Mouse (Mus musculus) layer of hippocampus, adult 18-20 months (tissue): Measurements from ENCODE around the gene Haspin. TPM values are rescaled to one million over a fixed set of nuclear protein-coding genes. Genes with fewer than 3 reads are reported as not detected.
A peak's percentile ranks its signal among the peaks of the same experiment; 100 is the strongest.

Source experiments
- DNase-seq, 2 experiments: peaks; one replicate each; pipeline ENCODE4 v3.0.0; 2022; ENCODE audit warnings: low spot score in 2 of 2
- long read RNA-seq: library from polyadenylated mRNA; stranded (forward); transcript quantifications from one replicate; pipeline ENCODE4 v2.0.0, GENCODE M21; 2021
- total RNA-seq, 2 experiments: library from RNA; stranded (reverse); gene quantifications; 2 replicates each; pipeline ENCODE4 v1.2.3; 2021

Haspin gene
- under 1 TPM; 0.10 to 0.15 TPM for total RNA-seq
- long read RNA-seq, result 0 reads

GRCm38 (mm10) chr11:73137591-73138501 lies at the start of gene Haspin:
Gene Haspin (minus strand): TSS chr11:73138294.
- DNase-seq, result peak; percentile 86 to 90

- DNase-seq, result no peak
Measured at GRCm38 (mm10) chr11:73187231-73187630, 49.1 kb upstream of the Haspin start.

GRCm38 (mm10) chr11:73185872-73186615 lies 48.0 kb upstream of the Haspin start:
- no peak for DNase-seq

- no peak for DNase-seq
Measured at GRCm38 (mm10) chr11:73177895-73178294, 39.8 kb upstream of the Haspin start.

- no peak for DNase-seq
Measured at GRCm38 (mm10) chr11:73177509-73177875, 39.4 kb upstream of the Haspin start.

GRCm38 (mm10) chr11:73176608-73177508 lies 38.8 kb upstream of the Haspin start, which contains the start of the genes Emc6 and Tax1bp3:
Gene Emc6 (minus strand): TSS chr11:73177037.
Gene Tax1bp3 (plus strand): TSS chr11:73177083.
- DNase-seq, result peak; percentile 93 to 97

- DNase-seq, result peak in 1 of 2 experiments; percentile 25
Measured at GRCm38 (mm10) chr11:73176186-73176585, 38.1 kb upstream of the Haspin start.

- no peak for DNase-seq
Measured at GRCm38 (mm10) chr11:73175612-73176011, 37.5 kb upstream of the Haspin start.

- no peak for DNase-seq
Measured at GRCm38 (mm10) chr11:73172186-73172585, 34.1 kb upstream of the Haspin start.

- DNase-seq, result peak; percentile 45 to 82
Measured at GRCm38 (mm10) chr11:73169231-73169630, 31.1 kb upstream of the Haspin start.

GRCm38 (mm10) chr11:73168576-73168975 lies 30.5 kb upstream of the Haspin start:
- DNase-seq, result no peak

GRCm38 (mm10) chr11:73168071-73168470 lies 30.0 kb upstream of the Haspin start:
- DNase-seq, result no peak

- no peak for DNase-seq
Measured at GRCm38 (mm10) chr11:73162284-73162683, 24.2 kb upstream of the Haspin start.

GRCm38 (mm10) chr11:73161616-73162015 lies 23.5 kb upstream of the Haspin start:
- DNase-seq, result no peak

GRCm38 (mm10) chr11:73160811-73161200 lies 22.7 kb upstream of the Haspin start:
- DNase-seq, result no peak

GRCm38 (mm10) chr11:73159957-73160810 lies 22.1 kb upstream of the Haspin start, which contains the start of gene P2rx5:
Gene P2rx5 (plus strand): TSS chr11:73160421.
- DNase-seq, result no peak

- peak; percentile 33 to 61 for DNase-seq
Measured at GRCm38 (mm10) chr11:73155071-73155470, 17.0 kb upstream of the Haspin start.

- no peak for DNase-seq
Measured at GRCm38 (mm10) chr11:73148209-73148608, 10.1 kb upstream of the Haspin start.

GRCm38 (mm10) chr11:73146975-73147365 lies 8.9 kb upstream of the Haspin start:
- no peak for DNase-seq
